Mouse (Mus musculus) embryonic stem cell, embryonic (primary cell): ENCODE data around the gene Defb28.

Experiments used
- CTCF ChIA-PET, 4 experiments: fragments of 300-600 bp in 2 of 4; fragments of 350-600 bp in 2 of 4; sonication (Branson Sonifier 250); formaldehyde crosslinking; loops; one replicate each; lab custom pipeline; 2022; ENCODE audit warnings: inconsistent platforms in 2 of 4; lab: Charles Lee
- POLR2A ChIA-PET, 4 experiments: fragments of 300-600 bp in 2 of 4; fragments of 350-600 bp in 2 of 4; sonication (Branson Sonifier 250); formaldehyde crosslinking; loops; one replicate each; lab custom pipeline; 2022; ENCODE audit warnings: antibody characterized with exemption in 4 of 4, inconsistent platforms in 1 of 4; lab: Charles Lee

Defb28 gene

GRCm38 (mm10) chr2:152542897-152543296 lies 24.8 kb downstream of the Defb28 start:
- ChIA-PET CTCF (interaction anchor here (0.5 to 3.0 kb wide), 5 partner anchors 12 to 179 kb away, joined by 3 to 11 read pairs (median 3); partner anchors contain the start of gene Defb36 (in 1 of the 4)), POLR2A (interaction anchor here in 1 of 4 experiments (0.6 kb wide), 1 partner anchor 272 kb away, joined by 3 read pairs; no protein-coding TSS in a partner anchor)

- CTCF ChIA-PET = interaction anchor here (0.5 to 3.0 kb wide), 8 partner anchors 10 to 816 kb away, joined by 3 to 11 read pairs (median 4); partner anchors contain the start of genes Defb21 (in 1 of the 4) and Defb36 (in 1 of the 4)
- POLR2A ChIA-PET = no interaction called here
Measured at GRCm38 (mm10) chr2:152543478-152543877, 25.4 kb downstream of the Defb28 start.

DNA sequence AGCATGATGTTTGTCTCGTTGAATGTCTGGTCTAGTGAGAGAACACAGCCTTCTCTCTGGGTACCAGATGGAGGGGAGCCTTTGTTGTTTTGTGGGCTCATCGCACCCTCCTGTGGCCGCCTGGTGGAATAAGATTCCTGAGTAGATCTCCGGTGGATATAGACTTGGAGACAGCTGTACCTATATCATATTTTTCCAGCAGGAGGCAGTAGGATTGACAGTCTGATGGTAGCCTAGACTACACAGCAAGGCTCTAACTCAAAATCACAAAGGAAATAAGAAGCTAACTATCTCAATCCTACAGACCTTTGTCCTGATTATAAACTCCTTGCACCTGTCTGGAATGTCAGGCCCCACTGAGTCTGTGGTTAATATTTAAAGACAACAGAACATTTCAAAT lies 26.6 kb downstream of the Defb28 start:
- ChIA-PET POLR2A (interaction anchor here in 1 of 4 experiments (0.7 kb wide), 2 partner anchors 212 to 578 kb away, joined by 3 to 5 read pairs; partner anchors contain the start of gene Rbck1), CTCF (interaction anchor here (0.6 to 3.0 kb wide), 17 partner anchors 9 to 666 kb away, joined by 3 to 11 read pairs (median 4); partner anchors contain the start of gene Defb21 (in 1 of the 4))

DNA sequence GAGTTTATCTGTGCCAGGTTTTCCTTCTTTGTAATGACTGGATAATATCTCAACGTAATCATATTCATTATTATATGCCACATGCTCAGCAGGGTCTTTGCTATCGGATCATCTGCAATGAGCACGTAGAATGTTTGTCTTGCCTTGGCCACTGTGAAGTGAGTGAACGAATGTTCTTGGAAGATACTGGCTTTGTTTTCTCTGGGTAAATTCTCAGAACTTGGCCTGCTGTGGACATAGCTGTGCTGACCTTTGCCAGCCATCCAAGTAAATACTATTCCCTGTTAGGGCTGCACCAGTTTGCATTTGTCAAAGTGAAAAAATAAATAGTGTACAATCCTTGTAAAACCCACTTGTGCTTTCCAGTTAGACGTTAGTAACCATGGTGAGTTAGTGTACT lies 30.1 kb downstream of the Defb28 start:
- ChIA-PET CTCF (no interaction called here), POLR2A (no interaction called here)

GRCm38 (mm10) chr2:152553774-152554423 lies 35.8 kb downstream of the Defb28 start:
- POLR2A ChIA-PET = interaction anchor here in 1 of 4 experiments (1.5 kb wide), 1 partner anchor 115 kb away, joined by 3 read pairs; the partner anchor contains the start of gene H13
- CTCF ChIA-PET = interaction anchor here (0.5 to 3.8 kb wide), 36 partner anchors 9 to 464 kb away, joined by 3 to 22 read pairs (median 4); partner anchors contain the start of genes Defb21 (in 2 of the 4), Defb36 (in 2 of the 4), Defb19 (in 1 of the 4) and Defb29 (in 1 of the 4)

- ChIA-PET CTCF (interaction anchor here in 2 of 4 experiments (0.7 to 3.8 kb wide), 2 partner anchors 15 to 16 kb away, joined by 3 to 22 read pairs; partner anchors contain the start of gene Defb21 (in 1 of the 2)), POLR2A (no interaction called here)
Measured at GRCm38 (mm10) chr2:152556655-152557054, 38.6 kb downstream of the Defb28 start.

DNA sequence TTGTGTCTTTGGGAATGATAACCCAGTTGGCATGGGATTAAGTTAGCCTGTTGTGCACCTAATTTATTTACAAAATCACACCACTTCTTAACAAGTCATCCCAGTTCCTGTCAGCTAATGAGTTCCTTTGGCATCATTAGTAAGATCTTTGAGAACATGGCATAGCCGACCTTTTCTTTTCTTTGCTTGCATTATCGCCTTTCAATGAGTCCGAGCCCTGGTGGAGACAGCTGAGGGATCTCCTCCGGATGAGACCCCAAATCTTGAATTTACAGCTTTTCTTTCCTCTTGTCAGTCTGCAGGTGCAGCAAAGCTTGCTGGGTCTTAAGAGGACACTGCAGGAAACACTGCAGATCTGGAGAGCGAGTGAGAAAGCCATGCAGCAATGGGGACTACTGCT lies 51.0 kb downstream of the Defb28 start, which contains the start of gene Gm17416:
Gene Gm17416 (plus strand): TSS at position 301 of the 400 bp plus-strand sequence.
- CTCF ChIA-PET = interaction anchor here in 1 of 4 experiments (0.7 kb wide), 1 partner anchor 18 kb away, joined by 3 read pairs; no protein-coding TSS in a partner anchor
- POLR2A ChIA-PET = interaction anchor here in 1 of 4 experiments (0.6 to 1.6 kb wide), 3 partner anchors 14 to 225 kb away, joined by 3 to 5 read pairs (median 4); partner anchors contain the start of gene Trib3

GRCm38 (mm10) chr2:152569881-152570280 lies 51.8 kb downstream of the Defb28 start:
- CTCF ChIA-PET = interaction anchor here in 2 of 4 experiments (0.5 to 0.8 kb wide), 4 partner anchors 49 to 581 kb away, joined by 3 read pairs; no protein-coding TSS in a partner anchor
- POLR2A ChIA-PET = no interaction called here

- CTCF ChIA-PET = interaction anchor here in 1 of 4 experiments (0.5 kb wide), 1 partner anchor 582 kb away, joined by 3 read pairs; no protein-coding TSS in a partner anchor
- POLR2A ChIA-PET = no interaction called here
Measured at GRCm38 (mm10) chr2:152570313-152570712, 52.3 kb downstream of the Defb28 start.
